Mouse (Mus musculus) regulatory T cell (primary cell): Measurements from ENCODE around the gene Golga1.

ENCODE experiments used
- in situ Hi-C: fragments of 300-600 bp; cut with MboI, MseI; formaldehyde crosslinking; loops from one replicate; pipeline ENCODE4 v1.15.1; 2025; ENCODE audit warnings: high pct_unique_total_duplicates

Golga1 gene

DNA sequence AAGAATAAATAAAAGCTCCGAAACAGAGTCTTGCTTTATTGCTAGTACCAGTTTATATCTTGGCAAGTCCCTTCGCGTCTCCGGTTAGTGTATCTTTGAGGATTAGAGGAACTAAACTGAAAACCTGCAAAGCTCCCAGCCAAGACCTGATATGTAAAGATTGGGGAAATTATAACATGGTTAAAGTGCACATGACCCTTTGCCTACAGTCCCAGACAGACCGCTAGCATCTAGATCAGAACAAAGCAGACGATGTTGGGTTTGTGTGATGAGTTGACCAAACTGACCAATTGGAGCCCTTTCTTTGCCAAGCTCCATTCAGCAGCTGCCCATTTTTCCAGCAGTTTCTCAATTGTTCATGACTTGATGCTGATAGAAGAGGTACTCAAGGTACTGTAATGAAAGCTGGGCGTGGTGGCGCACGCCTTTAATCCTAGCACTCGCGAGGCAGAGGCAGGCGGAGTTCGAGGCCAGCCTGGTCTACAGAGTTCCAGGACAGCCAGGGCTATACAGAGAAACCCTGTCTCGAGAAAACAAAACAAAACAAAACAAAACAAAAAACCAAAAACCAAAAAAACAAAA is 59.1 kb downstream of the Golga1 start:
- in situ Hi-C loops: no loop called here

DNA sequence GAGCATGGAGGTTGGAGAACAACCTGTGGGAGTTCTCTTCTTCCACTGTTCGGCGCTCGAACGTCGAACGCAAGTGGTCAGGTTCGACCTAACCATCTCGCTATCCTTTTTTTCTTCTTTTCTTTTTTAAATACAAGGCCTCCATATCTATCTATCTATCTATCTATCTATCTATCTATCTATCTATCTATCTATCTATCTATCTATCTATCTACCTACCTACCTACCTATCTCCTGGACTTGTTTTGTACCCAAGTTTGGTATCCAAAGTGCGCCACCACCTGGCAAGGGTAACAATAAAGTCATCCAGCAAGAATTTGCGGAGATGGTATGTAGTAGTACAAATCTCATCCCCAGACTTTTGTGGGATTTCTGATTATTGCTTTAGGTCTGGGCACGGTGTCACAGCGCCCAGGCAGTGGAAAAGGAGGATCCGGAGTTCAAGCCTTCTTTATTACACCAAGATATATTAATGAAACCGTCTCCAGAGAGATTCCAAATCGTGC is 59.7 kb downstream of the Golga1 start, which contains the start of gene Rpl35:
Gene Rpl35, minus strand, starts transcription at position 51 of the 506 bp plus-strand sequence.
- in situ Hi-C loops: no loop called here

DNA sequence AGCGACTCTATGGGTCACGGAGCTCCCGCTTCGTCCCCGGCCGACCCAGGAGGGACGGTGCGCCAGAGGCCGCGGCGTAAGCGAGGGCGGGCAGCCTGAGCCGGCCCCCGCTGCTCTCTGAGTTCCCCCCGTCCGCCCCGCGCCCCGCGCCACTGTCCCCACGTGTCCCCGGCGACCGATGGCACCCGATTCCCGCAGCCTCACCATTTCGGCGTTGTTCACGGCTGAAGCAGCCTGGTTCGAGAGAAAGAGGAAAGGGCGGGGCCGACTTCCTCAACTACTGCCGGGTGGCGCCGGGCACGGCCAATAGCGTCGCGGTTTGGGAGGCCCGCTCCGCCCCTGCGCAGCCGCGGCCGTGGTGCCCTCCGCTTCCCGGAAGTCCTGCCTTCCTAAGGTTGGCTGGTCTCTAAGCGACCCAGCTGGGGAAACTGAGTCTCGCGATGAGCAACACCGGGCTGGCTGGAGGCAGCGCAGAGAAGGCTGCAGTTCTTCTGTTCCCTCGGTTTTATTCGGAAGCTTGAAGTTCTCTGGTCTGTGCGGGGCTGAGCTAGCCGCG is 60.4 kb downstream of the Golga1 start, which contains the start of gene Arpc5l:
Gene Arpc5l, plus strand, starts transcription at position 469 of the 556 bp plus-strand sequence.
- in situ Hi-C loops: no loop called here

DNA sequence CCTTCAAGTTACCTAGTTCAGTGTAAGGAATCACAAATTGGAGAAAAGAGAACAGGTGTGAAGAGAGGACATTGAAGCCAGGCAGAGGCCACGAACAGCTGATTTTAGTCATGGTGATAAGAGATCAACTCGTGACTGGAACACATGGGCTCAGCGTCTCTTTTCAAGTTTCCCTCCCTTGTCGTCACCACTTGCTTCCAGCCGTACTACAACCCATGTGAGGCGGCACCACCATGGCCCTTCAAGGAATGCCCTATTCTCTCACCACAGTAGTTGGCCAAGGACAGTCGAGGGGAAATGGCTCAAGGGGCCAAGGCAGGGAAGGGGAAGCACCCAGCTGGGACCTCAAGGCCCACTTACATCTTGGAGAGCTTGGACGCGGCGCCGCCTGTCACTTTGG is 61.0 kb downstream of the Golga1 start:
- in situ Hi-C loops: no loop called here

DNA sequence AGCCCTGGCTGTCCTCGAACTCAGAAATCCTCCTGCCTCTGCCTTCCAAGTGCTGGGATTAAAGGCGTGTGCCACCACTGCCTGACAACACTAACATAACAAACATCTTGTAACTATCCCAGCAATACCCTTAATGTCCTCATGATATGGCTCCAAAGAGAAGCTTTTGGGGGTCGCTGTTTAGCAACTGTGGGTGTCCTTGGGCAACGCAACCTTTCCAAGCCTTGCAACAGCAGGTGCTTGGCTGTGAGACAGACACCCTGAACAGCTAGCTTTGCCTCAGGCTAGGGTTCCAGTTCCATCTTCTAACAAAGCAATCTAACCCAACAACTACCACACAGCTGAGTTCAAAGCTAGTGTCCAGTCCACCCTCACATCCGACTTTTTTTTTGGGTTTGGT is 61.8 kb downstream of the Golga1 start:
- in situ Hi-C loops: no loop called here

DNA sequence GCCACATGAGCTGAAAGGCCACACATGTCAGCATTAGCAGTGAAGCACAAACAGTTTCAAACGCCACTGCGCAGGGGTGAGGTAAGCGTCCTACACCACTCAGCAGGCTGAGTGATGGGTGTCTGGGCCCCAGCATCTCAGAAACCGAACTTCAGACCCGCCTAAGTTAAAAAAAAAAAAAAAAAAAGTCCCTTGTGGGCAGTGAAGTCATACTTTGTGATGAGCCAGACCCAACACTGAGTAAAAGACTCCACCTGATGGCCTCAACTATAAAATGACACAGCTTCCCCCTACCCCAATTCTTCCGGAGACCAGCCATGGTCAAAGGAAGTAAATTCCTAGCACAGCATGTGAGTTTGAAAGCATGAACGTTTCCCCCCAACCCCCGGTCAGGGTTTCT is 62.2 kb downstream of the Golga1 start:
- in situ Hi-C loops: no loop called here

DNA sequence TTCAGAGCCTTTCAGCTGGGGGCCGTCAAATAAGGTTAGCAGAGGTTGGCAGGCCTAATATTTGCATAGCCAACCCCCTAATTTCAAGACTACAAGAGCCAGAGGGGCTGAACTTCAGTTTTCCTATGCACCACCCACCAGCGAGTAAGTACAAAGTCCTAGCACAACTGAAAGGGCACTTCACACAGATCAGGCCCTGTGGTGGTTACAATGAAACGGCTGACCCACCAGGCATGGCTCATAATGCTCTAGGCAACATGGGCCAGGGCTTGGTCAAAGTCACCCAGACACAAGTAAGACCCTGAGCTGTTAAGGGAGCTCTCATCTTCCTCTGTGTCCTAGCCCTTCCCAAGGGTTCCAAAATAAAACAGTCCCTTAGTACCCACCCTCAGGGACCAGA is 63.5 kb downstream of the Golga1 start:
- in situ Hi-C loops: no loop called here

DNA sequence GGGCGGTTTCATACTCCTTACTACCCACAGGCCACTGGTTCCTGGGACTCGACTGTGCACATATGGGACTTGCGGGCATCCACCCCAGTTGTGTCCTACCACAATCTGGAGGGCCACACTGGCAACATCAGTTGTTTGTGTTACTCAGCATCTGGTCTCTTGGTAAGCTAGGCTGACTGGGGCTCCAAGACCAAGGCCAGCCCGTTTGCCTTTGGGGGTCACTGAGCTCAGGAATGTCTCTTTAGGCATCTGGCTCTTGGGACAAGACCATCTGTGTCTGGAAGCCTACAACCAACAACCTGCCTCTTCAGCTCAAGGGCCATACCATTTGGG is 64.8 kb downstream of the Golga1 start:
- in situ Hi-C loops: no loop called here

DNA sequence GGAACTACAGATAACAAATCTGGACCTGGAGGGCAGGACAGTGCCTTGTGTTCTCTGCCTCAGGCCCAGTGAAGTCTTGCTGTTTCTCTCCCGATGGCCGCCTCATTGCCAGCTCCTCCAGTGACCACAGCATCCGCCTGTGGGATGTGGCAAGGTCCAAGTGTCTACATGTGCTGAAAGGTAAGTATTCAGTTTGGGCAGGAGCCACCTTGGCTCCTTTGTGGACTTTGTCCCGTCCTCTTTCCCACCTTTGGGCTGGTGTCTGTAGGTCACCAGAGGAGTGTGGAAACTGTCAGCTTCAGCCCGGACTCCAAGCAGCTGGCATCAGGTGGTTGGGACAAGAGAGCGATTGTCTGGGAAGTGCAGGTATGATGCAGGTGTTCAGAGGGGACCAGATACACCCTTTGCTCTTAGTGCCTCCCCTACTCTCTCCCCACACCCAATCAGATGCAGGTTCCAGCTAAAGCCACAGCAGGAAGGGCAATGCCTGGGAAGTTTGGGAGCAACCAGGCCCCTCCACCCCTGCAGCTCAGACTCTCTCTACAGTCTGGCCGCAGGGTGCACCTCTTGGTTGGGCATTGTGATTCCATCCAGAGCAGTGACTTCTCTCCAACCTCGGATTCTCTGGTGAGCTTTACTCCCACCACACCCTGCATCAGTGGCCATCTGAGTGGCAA is 65.3 kb downstream of the Golga1 start:
- in situ Hi-C loops: loop anchor here (5.0 kb wide), 1 partner anchor 68 kb away; the partner anchor contains the start of gene Olfml2a

DNA sequence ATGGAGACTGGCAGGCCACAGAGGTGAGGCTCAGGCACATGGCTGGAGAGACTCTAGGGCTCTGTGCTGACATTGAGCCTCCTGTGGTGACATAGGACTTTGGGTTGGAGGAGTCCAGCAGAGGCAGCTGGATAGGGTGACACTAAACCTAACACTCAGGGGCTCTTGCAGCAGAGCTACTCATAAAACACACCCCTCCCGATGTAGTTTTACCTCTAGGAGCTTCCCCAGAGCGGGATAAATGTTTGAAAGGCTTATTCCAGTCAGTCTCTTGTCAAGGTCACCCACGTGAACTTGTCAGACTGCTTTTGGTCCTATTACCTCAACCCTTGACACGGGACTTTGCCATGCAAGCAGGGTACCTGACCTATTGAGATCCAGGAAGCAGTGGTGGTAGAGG is 66.0 kb downstream of the Golga1 start:
- in situ Hi-C loops: loop anchor here (5.0 kb wide), 1 partner anchor 67 kb away; the partner anchor contains the start of gene Olfml2a

DNA sequence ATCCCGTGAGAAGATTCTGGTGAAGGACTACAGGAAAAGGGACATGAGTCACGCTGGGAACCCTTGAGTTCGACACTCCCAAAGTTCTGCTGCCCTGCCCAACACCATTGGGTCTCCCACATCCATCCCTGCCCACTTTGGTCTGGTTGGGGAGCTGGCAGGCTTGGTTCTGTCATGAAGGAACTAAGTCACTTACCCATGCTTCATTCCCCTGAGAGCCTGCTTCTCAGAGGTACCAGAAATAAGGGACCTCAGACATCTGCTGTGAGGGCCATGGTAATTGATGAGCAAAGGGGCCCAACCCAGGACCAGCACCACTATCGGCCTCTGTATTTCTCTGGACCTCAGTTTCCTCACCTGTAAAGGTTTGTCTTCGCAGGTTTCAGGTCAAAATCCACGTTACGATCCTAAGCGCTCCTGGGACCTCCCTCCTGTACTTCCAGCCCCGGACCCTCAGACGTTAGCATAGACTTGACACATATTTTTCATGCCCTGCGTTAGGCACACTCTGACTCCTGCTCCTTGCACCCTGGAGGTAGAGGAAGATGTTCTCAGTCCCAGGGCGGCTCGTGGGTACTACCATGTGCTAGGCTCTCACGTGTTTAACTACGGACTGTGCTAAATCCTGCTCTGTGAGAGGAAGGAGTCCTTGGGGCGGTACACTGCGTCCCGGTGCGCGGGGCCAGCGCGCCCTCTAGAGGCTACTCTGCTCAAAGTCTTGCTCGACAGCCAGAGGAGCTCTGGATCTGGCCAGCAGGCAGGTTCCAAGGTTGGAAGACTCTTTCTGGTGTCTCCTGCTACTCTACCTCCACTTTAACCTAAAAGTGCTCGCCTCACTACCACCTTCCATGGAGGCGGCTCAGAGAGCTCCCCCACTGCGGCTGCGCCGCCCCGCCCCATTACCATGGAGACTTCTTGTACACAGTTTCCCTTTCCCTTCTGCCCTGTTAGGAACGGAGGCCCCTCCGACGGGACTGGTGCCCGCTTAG is 67.7 kb downstream of the Golga1 start, which contains the start of gene Wdr38:
Gene Wdr38, plus strand, starts transcription at position 91 of the 989 bp plus-strand sequence.
- in situ Hi-C loops: loop anchor here (5.0 kb wide), 1 partner anchor 65 kb away; the partner anchor contains the start of gene Olfml2a

DNA sequence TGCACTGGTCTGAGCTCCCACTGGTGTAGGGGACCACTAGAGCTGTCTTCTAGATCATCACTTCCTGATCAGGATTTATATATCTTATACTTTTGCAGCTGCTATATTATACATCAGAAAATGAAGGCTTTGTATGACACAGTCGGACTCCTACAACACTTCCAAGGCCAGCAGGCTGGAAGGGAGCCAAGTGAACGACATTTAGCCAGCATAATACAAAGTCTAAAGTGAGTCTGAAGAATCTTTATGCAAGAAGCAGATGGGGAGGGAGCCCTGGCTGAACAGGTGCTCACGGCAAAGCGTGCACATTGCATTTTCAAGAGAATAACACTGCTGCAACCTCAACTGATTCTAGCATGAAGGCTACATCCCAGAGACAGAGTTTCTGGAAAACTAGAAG is 72.9 kb downstream of the Golga1 start:
- in situ Hi-C loops: no loop called here

DNA sequence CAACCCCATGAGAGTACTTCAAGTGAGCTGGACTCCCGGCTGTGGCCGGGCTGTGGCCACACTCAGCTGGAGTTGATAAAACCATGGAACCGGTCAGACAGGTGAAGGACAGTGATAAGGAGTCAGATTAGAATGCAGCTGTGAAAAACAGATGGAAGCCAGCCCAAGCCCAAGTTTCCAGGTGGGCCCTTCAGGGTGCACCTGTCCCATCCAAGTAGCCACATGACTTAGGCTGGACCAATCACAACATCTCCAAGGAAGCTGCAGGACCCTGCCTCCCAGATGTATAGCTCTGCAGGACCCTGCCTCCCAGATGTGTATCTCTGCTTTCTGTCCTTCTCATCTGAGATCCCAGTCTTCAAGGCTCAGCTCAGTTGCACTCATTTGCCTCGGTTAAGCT is 73.3 kb downstream of the Golga1 start:
- in situ Hi-C loops: no loop called here

DNA sequence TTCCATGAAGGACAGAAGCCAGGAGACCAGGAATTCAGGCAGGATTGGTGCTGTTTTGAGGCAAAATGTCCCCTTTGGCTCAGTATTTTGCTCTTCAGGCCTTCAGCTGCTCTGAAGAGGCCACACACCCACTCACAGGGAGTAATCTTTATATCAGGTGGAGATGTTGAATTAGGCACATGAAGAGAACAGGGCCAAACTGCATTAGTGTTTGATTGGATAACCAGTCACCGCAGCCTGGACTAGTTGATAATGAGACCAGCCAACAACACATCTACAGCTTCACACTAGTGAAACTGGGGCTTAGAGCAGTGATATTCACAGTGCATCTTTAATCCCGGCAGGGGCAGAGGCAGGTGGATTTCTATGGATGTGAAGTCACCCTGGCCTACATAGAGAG is 76.4 kb downstream of the Golga1 start:
- in situ Hi-C loops: no loop called here

DNA sequence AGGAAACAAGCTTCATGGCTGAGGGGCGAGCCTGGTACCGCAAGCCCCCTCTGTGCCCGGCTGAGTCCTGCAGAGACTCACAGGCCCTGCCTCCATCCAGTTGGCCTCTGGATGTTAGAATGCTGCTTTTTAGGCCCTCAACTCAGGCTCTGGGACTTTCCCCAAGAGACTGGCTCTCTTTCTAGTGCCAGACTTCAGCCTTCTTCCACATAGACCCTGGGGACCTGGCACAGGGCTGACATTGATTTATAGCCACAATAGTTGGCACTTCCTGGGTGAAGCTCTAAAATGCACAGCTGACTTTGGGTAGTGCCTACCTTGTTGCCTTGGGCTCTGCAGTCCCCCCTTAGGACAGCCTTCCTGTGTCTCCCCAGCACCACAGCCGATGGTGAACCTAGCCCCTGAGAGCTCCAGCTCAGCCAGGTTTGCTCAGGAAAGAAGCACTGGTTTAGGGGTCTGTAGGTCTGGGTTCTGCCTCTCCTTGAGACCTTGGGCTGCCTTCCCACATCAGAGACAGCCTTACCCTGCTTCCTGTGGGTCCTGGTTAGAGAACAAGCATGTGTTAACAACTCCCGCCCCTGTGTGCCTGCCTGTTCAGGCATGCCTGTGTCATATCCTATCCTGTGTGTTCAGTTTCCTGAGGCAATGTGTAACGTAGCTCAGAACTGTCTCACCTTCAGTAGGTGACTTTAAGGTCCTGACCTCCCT is 77.4 kb downstream of the Golga1 start:
- in situ Hi-C loops: no loop called here

DNA sequence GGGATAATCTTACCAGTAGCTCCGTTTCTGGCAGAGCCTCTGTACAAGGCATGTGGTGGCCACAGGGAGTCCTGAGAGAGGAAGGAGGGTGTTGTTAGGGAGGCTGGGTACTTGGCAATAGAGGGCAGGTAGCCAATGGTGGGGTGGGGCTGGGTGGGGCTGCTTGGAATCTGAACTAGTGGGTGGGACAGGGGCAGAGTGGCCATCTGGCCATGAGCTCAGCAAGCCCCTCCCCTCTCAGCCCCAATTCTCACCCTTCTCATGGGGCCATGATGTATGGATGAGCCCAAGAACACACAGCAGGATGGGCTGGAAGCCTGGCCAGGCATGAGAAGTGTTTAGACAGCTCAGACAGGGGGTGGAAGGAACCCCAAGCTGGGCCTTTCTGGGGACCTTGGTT is 78.0 kb downstream of the Golga1 start:
- in situ Hi-C loops: no loop called here

DNA sequence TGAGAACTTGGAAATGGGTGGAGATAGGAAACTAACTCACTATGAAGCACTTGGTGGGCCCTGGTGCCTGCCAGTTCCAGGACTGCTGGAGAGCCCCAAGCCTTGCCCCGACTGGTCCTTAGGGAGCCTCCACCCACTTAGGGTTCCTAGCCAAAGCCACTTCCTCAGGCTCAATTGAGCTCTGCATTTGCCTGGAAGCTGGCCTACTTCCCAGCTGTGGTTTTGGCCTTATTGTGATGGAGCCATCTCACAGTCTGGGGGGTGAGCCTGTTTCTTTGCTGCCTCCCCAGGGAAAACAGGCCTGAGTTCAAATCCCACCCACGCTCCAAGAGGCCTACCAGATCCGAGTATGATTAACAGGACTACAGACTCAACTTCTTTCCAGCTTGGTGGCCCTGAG is 78.8 kb downstream of the Golga1 start:
- in situ Hi-C loops: no loop called here

DNA sequence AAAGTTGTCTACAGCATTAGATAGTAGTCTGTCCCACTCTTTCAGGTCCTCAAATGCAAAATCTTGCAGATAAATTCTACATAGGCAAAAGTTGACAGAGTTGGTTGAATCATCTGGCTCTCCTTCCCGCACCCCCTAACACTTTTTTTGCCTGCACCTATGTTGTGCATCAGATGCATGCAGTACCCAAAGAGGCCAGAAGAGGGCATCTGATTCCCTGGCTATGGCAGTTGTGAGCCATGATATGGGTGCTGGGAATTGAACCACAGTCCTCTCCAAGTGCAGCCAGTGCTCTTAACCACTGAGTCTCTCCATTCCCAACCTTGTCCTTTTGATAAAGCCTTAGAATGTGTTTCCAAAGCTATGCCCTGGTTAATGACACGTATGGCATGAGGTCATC is 81.9 kb downstream of the Golga1 start:
- in situ Hi-C loops: no loop called here

DNA sequence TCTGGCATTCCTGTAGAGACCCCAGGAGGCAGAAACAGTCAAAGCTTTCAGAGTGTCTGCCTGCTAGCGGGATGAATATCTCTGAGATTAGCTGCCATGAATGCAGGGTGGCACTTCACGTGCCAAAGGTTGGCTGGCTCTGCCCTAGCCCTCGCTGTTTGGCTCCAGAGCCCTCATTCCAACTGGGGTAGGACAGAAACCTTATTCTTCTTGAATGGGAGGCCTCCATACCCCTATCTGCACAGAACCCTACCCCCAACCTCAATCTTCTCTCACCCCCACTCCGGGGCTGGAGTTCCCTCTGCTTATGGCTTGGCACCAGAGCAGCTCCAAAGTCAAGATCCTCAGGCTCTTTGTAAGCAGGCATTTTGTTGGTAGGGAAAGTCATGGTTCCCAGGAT is 87.5 kb downstream of the Golga1 start:
- in situ Hi-C loops: loop anchor here (5.0 kb wide), 1 partner anchor 1361 kb away; no protein-coding TSS in a partner anchor

DNA sequence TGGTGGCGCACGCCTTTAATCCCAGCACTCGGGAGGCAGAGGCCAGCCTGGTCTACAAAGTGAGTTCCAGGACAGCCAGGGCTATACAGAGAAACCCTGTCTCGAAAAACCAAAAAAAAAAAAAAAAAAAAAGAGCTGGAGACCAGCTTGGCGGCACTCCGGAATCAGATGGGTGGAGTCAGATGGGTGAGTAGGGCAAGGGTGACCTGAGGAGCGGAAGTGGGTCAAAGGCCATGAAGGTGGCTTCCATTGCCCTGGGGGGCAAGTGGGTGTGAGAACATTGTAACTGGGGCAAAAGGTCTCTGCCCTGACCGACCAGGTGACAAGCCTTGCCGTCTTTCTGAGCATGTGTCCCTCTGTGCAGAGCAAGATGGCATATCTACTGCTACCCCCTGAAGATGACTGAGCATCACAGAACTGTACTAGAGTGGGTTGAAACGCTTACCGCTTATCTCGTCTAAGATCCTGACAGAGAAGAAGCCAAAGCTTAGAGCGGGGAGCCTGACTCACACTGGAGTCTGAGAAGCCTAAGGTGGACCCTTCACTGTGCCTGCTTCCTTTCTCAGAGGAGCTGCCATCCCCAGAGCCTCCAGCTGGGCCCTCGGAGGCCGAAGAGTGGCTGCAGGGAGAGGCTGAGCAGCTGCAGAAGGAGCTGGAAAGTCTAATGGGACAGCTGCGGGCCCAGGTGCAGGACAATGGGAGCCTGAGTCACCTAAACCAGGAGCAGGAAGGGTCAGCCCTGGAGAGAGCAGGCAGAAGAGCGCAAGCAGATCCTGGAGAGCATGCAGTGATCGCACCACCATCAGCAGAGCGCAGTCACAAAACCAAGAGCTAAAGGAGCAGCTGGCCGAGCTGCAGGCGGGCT is 89.2 kb downstream of the Golga1 start:
- in situ Hi-C loops: loop anchor here (5.0 kb wide), 1 partner anchor 1359 kb away; no protein-coding TSS in a partner anchor
